Mouse (Mus musculus) thymus, postnatal 25 days (tissue): ENCODE results near the gene Acmsd.
"Not testable (repeated sequence)": the region's sequence is repeated elsewhere in the genome, so short reads cannot be mapped to it uniquely, and the experiment has no call there.

Source experiments
- DNase-seq: peaks from one replicate; pipeline ENCODE4 v3.0.0; 2022

Gene Acmsd

GRCm38 (mm10) chr1:127729096-127729495, at the start of gene Acmsd:
Gene Acmsd, plus strand, starts transcription at chr1:127729413.
- no peak for DNase-seq

- DNase-seq: peak; percentile 58
These were observed 49.6 kb upstream of the Acmsd start, which contains the start of gene Tmem163 for GRCm38 (mm10) chr1:127679498-127680133. Gene Tmem163, minus strand, starts transcription at chr1:127679548.

- no peak for DNase-seq
These were observed 32.7 kb upstream of the Acmsd start for GRCm38 (mm10) chr1:127696533-127696932.

GRCm38 (mm10) chr1:127702187-127702586, 27.0 kb upstream of the Acmsd start:
- no peak for DNase-seq

- DNase-seq: no peak
These were observed 22.9 kb upstream of the Acmsd start for GRCm38 (mm10) chr1:127706269-127706668.

- DNase-seq: no peak
These were observed 12.8 kb upstream of the Acmsd start for GRCm38 (mm10) chr1:127716441-127716840.

- DNase-seq: no peak
These were observed 10.9 kb upstream of the Acmsd start for GRCm38 (mm10) chr1:127718290-127718689.

GRCm38 (mm10) chr1:127723596-127723995, 5.6 kb upstream of the Acmsd start:
- no peak for DNase-seq

- DNase-seq: no peak
These were observed 1.9 kb downstream of the Acmsd start for GRCm38 (mm10) chr1:127731086-127731485.

- DNase-seq: no peak
These were observed 3.2 kb downstream of the Acmsd start for GRCm38 (mm10) chr1:127732435-127732834.

GRCm38 (mm10) chr1:127732841-127733240, 3.6 kb downstream of the Acmsd start:
- DNase-seq: no peak

- no peak for DNase-seq
These were observed 6.1 kb downstream of the Acmsd start for GRCm38 (mm10) chr1:127735356-127735755.

GRCm38 (mm10) chr1:127750401-127751102, 21.3 kb downstream of the Acmsd start:
- no peak for DNase-seq

- DNase-seq: no peak
These were observed 26.6 kb downstream of the Acmsd start for GRCm38 (mm10) chr1:127755806-127756205.

- no peak for DNase-seq
These were observed 27.3 kb downstream of the Acmsd start for GRCm38 (mm10) chr1:127756331-127757163.

GRCm38 (mm10) chr1:127757164-127757545, 27.9 kb downstream of the Acmsd start:
- not testable (repeated sequence) for DNase-seq

GRCm38 (mm10) chr1:127765468-127765867, 36.3 kb downstream of the Acmsd start:
- no peak for DNase-seq

GRCm38 (mm10) chr1:127766741-127767140, 37.5 kb downstream of the Acmsd start:
- no peak for DNase-seq

GRCm38 (mm10) chr1:127773198-127773802, 44.1 kb downstream of the Acmsd start:
- DNase-seq: peak; percentile 4

GRCm38 (mm10) chr1:127773803-127774500, 44.7 kb downstream of the Acmsd start, which contains the start of gene Ccnt2:
Gene Ccnt2, plus strand, starts transcription at chr1:127774164.
- peak; percentile 98 for DNase-seq

- DNase-seq: no peak
These were observed 45.3 kb downstream of the Acmsd start for GRCm38 (mm10) chr1:127774501-127774880.

GRCm38 (mm10) chr1:127775206-127775720, 46.0 kb downstream of the Acmsd start:
- DNase-seq: no peak
